Mouse (Mus musculus) 416B (cell line): ENCODE data around the gene Fxyd2.
A peak's percentile ranks its signal among the peaks of the same experiment; 100 is the strongest.

Experiments used
- DNase-seq: peaks from one replicate; pipeline ENCODE4 v3.0.0; 2011; ENCODE audit warnings: low read depth

Fxyd2 gene

GRCm38 (mm10) chr9:45391299-45391698 is 8.2 kb upstream of the Fxyd2 start:
- DNase-seq = peak; percentile 3

GRCm38 (mm10) chr9:45395218-45395617 is 4.3 kb upstream of the Fxyd2 start:
- DNase-seq = no peak

GRCm38 (mm10) chr9:45395796-45396195 is 3.7 kb upstream of the Fxyd2 start:
- no peak for DNase-seq

DNA sequence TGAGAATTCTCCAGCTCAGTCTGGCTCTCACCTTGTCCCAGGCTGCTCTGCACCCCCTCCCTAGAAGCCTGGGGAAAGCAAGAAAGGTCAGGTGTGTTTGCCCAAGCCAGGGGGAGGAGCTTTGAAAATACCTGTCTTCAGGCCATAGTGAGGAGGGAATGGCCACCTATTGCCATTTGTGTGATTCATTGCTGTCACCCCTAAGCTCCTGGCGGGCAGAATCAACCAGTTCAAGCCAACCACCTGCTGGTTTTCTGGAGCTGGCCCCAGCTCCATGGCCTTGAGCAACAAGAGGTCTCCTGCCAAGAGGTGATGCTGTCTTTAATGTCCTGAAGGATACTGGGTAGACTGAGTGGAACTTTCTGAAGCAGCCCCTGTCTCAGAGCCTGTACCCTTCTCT is 1.1 kb upstream of the Fxyd2 start:
- no peak for DNase-seq

DNA sequence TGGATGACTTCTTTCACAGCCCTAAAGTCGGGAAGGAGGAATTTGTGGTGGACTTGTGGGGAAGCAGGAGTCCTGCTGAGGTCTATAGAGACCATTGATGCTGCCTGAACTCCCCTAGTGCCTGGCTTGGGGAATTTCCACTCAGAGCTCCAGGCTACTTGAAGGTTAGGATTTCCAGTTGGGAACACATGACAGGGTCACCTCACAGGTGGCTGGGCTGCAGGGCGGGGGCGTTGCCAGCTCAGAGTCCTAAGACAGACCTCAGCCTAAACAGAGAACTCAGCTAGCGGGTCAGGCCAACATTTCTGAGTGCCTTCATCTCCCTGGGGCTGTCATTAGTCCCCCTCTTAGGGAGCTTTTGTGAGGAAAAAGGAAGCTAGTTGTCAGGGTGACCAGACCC is 2.4 kb downstream of the Fxyd2 start:
- no peak for DNase-seq

- DNase-seq = no peak
Measured at GRCm38 (mm10) chr9:45402957-45403356, 3.5 kb downstream of the Fxyd2 start.

GRCm38 (mm10) chr9:45405694-45406093 is 6.2 kb downstream of the Fxyd2 start:
- DNase-seq = no peak

- DNase-seq = no peak
Measured at GRCm38 (mm10) chr9:45406808-45407207, 7.3 kb downstream of the Fxyd2 start.

GRCm38 (mm10) chr9:45407706-45408675 is 8.5 kb downstream of the Fxyd2 start:
- peak; percentile 14 for DNase-seq

GRCm38 (mm10) chr9:45410193-45410592 is 10.7 kb downstream of the Fxyd2 start:
- DNase-seq = no peak

- DNase-seq = no peak
Measured at GRCm38 (mm10) chr9:45410614-45411013, 11.1 kb downstream of the Fxyd2 start.

GRCm38 (mm10) chr9:45411111-45411510 is 11.6 kb downstream of the Fxyd2 start:
- DNase-seq = no peak

DNA sequence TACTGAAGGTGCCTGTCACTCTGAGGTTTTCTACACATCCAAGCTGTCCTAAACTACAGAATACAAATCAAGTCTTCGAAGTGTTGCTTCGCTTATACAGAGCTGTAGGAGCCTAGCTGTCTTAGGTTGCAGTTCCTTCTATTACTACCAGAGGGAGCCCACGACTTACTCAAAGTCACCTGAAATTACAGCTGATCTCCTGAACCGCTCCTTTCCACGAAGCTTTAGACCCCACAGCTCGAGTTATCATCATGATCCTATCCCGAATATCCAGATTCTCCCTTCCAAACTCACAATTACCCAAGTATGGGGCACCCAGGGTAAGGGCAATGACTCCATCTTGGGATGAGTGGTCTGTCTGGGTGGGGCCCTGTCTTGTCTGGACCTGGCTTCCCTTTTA is 12.3 kb downstream of the Fxyd2 start:
- DNase-seq = peak; percentile 62

- peak; percentile 75 for DNase-seq
Measured at GRCm38 (mm10) chr9:45412287-45412686, 12.8 kb downstream of the Fxyd2 start.

DNA sequence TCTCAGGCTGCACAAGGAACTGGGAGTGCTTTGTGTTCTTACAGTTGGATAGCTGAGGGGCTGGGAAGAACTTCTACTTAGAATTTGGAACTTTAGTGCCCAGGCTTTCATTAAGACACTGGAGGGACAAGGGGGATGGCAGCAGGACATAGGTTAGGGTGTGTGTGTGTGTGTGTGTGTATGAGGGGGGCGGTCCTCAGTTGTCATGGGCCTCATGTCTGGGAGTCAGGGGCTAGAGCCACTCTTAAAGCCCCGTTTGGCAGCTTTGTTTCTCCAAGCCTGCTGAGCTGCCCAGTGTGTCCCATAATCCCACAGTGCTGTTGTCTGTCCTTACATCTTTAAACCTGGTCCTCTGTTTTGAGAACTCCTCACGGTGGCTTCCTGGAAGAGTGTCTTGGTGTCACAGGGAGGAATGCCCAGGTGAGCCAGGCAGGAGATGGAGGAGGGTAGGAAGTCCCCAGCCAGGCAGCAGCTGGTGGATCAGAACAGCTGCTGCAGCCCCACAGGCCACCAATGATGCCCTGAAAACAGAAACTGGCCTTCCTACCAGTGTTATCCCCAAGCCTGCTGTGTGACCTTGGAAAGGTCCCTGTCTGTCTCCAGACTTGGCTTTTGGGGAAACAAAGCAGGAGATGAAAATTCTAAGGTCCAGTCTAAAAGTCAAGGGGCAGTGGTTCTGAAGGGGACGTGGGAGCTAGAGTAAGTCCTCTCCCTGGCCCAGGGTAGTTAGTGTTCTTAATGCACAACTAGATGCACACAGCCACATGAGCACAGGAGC is 13.4 kb downstream of the Fxyd2 start:
- no peak for DNase-seq

DNA sequence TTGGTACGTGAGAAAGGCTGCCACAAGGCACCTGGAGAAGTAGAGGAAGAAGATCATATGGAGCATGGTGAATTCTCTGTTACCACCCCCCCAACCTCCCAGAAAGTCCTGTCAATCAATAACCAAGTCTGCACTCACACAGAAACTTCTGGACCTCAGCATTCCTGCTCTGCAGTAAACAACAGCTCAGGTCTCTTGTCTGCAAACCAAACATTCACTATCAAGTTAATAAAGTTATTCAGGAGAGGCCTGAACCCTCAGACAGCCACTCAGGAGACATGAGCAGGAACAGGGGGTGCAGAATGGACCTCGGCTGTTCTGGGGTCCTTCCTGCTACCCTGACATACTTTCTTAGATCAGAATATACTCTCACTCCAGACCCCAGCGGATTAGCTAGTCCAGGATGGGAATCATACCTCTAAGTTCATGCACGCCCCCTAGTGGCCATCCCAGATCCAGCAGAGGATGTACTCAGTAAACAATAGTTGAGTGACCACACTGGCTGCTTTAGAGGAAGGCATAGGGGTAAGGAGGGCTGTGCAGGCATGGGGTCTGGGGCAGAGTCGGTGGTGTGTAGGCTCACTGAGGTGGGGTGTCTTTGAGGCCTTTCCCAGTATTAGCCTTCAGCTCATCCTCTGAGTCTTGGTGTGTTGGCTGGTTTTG is 14.1 kb downstream of the Fxyd2 start:
- DNase-seq = peak; percentile 35

DNA sequence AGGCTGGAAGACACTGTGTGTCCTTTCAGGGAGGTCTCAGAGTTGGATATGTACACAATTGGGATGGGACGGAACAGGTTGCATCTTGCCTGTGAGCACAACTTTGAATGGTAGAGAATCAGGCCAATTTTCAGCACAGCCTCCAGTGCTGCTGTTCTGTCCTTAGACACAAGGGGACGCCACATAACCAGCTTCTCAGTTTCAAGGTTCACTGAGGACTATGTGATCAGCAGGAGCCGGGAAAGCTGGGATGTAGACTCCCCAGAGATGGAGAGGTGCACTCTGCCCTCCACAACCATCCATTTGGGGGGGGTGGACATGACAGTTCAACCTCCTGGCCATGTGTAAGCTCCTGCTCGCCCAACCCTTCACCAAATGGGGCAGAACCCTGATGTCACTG is 16.4 kb downstream of the Fxyd2 start:
- peak; percentile 29 for DNase-seq

DNA sequence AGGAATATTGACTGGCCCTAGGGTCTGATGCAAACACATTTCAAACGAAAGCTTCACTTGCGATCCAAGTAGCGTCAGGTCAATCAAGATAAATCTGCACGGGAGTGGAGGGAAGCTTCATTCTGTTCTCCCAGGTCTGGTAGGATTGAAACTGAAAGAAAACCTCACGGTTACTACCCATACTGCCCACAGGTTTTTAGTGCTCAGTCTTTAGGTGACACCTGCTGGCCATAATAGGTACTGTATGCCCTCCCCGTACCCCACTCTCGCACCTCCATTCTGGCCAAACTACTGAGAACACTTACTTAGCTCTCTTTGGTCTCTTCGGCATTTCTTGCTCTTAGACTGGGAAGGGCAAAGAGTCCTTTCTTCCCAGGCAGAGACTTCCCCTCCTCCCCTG is 17.8 kb downstream of the Fxyd2 start:
- peak; percentile 68 for DNase-seq

- no peak for DNase-seq
Measured at GRCm38 (mm10) chr9:45418252-45418651, 18.8 kb downstream of the Fxyd2 start.

DNA sequence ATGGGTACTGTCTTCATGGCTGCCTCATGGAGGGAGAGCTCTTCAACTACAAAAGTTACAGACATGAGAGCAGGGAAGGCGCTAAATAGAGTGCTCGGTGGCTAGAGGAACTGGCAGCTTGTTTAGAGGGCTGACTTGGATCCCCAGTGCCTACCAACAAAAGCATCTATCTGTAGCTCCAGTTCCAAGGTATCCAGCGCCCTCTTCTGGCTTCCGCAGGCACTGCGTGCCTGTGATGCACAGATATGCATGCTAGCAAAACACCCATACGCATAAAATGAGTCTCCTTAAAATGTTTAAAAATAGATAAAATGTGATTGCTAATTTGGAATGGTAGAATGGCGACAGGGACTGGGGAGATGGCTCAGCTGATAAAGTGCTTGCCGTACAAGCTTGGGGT is 21.7 kb downstream of the Fxyd2 start:
- peak; percentile 23 for DNase-seq

DNA sequence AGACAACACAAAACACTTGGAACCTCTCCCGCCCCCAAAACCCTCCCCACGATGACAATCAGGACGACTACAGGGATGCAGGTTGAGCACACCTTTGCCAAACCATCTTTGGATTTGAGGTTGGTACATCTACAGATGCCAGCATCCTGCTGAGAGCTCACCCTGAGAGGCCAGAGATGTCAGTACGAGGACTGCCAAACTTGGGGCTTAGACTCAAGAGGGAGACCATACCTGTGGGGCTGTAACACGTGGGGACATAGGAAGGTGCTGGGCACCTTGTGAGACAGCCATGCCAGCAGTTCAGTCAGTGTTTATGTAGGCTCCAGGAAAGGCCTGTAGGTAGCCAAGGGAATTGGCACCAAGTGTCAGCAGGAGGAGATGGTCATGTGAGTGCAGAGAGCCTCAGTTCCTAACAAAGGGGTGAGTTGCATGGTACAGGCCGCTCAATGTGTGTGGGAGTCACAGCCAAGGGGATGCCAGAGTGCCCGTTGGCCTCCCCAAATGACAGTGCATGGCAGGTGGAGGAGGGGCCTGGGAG is 23.4 kb downstream of the Fxyd2 start:
- DNase-seq = no peak

DNA sequence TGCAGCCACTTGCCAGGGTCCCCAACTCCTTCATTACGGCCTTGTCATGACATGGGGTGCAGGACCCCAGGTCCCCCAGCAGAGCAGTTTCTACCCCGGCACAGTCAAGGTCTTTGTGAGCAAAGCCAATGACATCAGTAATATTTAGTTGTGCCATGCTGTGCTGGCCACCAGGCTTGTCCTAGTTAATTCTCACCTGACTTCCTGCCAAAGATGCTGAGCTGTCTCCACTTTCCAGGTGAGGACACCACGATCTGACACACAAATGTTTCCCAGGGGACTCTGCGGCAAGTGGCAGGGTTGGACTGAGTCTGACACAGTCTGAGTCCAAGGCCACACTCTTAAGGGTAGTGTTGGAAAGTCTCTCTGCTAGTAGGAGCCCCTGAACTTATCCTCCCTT is 27.0 kb downstream of the Fxyd2 start, which contains the start of gene Dscaml1:
Dscaml1 (plus strand) TSS at position 173 of the 400 bp plus-strand sequence.
- no peak for DNase-seq
